Mouse (Mus musculus) lung, adult 2 months (tissue): ENCODE data around the gene Tspan10. TPM values are rescaled to one million over a fixed set of nuclear protein-coding genes. Genes with fewer than 3 reads are reported as not detected.

Experiments
- DNase-seq: peaks from one replicate; pipeline ENCODE4 v3.0.0; 2022
- H3K4me1 ChIP-seq: fragments of 200-500 bp; 2 replicates; pipeline ENCODE4 v1.6.1; 2011; ENCODE audit warnings: low read length; ENCODE audit not compliant: control insufficient read depth, insufficient read depth
- H3K4me3 ChIP-seq: fragments of 200-500 bp; replicated peaks from 2 replicates; pipeline ENCODE3; 2011; ENCODE audit warnings: low read depth, mild to moderate bottlenecking, control low read depth, low read length; ENCODE audit errors: extremely low read depth
- CTCF ChIP-seq: fragments of 200-500 bp; IDR thresholded peaks from 2 replicates; pipeline ENCODE4 v1.5.1; 2011; ENCODE audit warnings: mild to moderate bottlenecking, low read length, control low read depth; ENCODE audit not compliant: insufficient read depth
- POLR2A ChIP-seq: fragments of 200-500 bp; IDR thresholded peaks from 2 replicates; pipeline ENCODE4 v1.6.1; 2011; ENCODE audit warnings: low read depth, mild to moderate bottlenecking, control low read depth, low read length, borderline replicate concordance; ENCODE audit errors: extremely low read depth
- WGBS: fragments of 180-500 bp; shearing (Covaris S2); methylation state at CpG from one replicate; pipeline ENCODE4 v1.1.7; 2018; 5-methylcytosine and 5-hydroxymethylcytosine counted together
- polyA plus RNA-seq: library from polyadenylated mRNA; depleted of rRNA; stranded (reverse); fragments of >200 nt; gene quantifications from 2 replicates; pipeline ENCODE4 v1.2.3, GENCODE M21; 2012

Gene Tspan10
- polyA plus RNA-seq, 1 experiment, result 0.06 TPM

- DNase-seq, result peak; percentile 7
- WGBS, result 70% methylated on average over 13 of the region's 13 CpGs
- TF ChIP-seq CTCF, result no peak
- Histone ChIP-seq H3K4me3 (no peak overlapping the region), H3K4me1 (no peaks in the 10 kb centered on the region)
Observed at GRCm38 (mm10) chr11:120422651-120423568, 19.5 kb upstream of the Tspan10 start.

GRCm38 (mm10) chr11:120423569-120424295, 18.7 kb upstream of the Tspan10 start:
- Histone ChIP-seq H3K4me3 (no peak overlapping the region), H3K4me1 (no peaks in the 10 kb centered on the region)
- peak; percentile 46 for DNase-seq
- TF ChIP-seq CTCF (peak; percentile 67), POLR2A (no peak)
- 67% methylated on average over 9 of the region's 9 CpGs for WGBS

- 77% methylated on average over 3 of the region's 3 CpGs for WGBS
- no peaks in the 10 kb centered on the region for H3K4me1 ChIP-seq
- no peak for DNase-seq
- TF ChIP-seq CTCF (no peak), POLR2A (no peak)
- no peak overlapping the region for H3K4me3 ChIP-seq
Observed at GRCm38 (mm10) chr11:120426727-120427126, 15.7 kb upstream of the Tspan10 start.

- WGBS, result under 1% methylated on average over 77 of the region's 77 CpGs
- DNase-seq, result peak; percentile 91
- TF ChIP-seq CTCF (no peak), POLR2A (peak; percentile 61; the same call in 1 of the 2 replicates)
- 0 out of 2 replicates have a peak, but pooled peaks cover 4% of the 10 kb centered on the region for H3K4me1 ChIP-seq
- peak within 1 kb of the TSS; percentile 53 for H3K4me3 ChIP-seq
Observed at GRCm38 (mm10) chr11:120437152-120437856, 5.1 kb upstream of the Tspan10 start, which contains the start of gene Nploc4. Nploc4 (minus strand) TSS chr11:120437708.

- DNase-seq, result no peak
- Histone ChIP-seq H3K4me1 (0 out of 2 replicates have a peak, but pooled peaks cover 4% of the 10 kb centered on the region), H3K4me3 (peak overlapping the region; percentile 53)
- WGBS, result 19% methylated on average over 12 of the region's 12 CpGs
- TF ChIP-seq CTCF (no peak), POLR2A (no peak)
Observed at GRCm38 (mm10) chr11:120437857-120438385, 4.5 kb upstream of the Tspan10 start.

GRCm38 (mm10) chr11:120442765-120443280, 379 bp downstream of the Tspan10 start:
- WGBS, result 91% methylated on average over 3 of the region's 3 CpGs
- no peak overlapping the region for H3K4me3 ChIP-seq
- TF ChIP-seq CTCF, result no peak
- TF ChIP-seq POLR2A, result no peak
- no peaks in the 10 kb centered on the region for H3K4me1 ChIP-seq
- DNase-seq, result no peak

GRCm38 (mm10) chr11:120444106-120444505, 1.7 kb downstream of the Tspan10 start:
- TF ChIP-seq CTCF (no peak), POLR2A (no peak)
- Histone ChIP-seq H3K4me3 (no peak overlapping the region), H3K4me1 (no peaks in the 10 kb centered on the region)
- no peak for DNase-seq
- WGBS, result 71% methylated on average over 6 of the region's 6 CpGs

- H3K4me1 ChIP-seq, result no peaks in the 10 kb centered on the region
- 54% methylated on average over 3 of the region's 3 CpGs for WGBS
- TF ChIP-seq POLR2A (no peak), CTCF (no peak)
- DNase-seq, result no peak
- H3K4me3 ChIP-seq, result no peak overlapping the region
Observed at GRCm38 (mm10) chr11:120445475-120445874, 3.0 kb downstream of the Tspan10 start.

- no peak for DNase-seq
- no peaks in the 10 kb centered on the region for H3K4me1 ChIP-seq
- WGBS, result 85% methylated on average over 7 of the region's 7 CpGs
- TF ChIP-seq CTCF (no peak), POLR2A (no peak)
- no peak overlapping the region for H3K4me3 ChIP-seq
Observed at GRCm38 (mm10) chr11:120447179-120447578, 4.7 kb downstream of the Tspan10 start.
